Mouse (Mus musculus) T-helper 2 cell (primary cell): ENCODE results near the gene Hgfac.

Experiments used
- in situ Hi-C: fragments of 300-600 bp; cut with MboI, MseI; formaldehyde crosslinking; loops from one replicate; pipeline ENCODE4 v1.15.1; 2025; ENCODE audit warnings: high pct_unique_total_duplicates

The Hgfac gene

GRCm38 (mm10) chr5:35035795-35036194 lies 5.5 kb upstream of the Hgfac start:
- in situ Hi-C loops, result no loop called here

- in situ Hi-C loops, result no loop called here
Observed at GRCm38 (mm10) chr5:35037438-35037837, 3.9 kb upstream of the Hgfac start.

- in situ Hi-C loops, result no loop called here
Observed at GRCm38 (mm10) chr5:35042431-35043109, 1.3 kb downstream of the Hgfac start.

GRCm38 (mm10) chr5:35043110-35043451 lies 1.8 kb downstream of the Hgfac start:
- in situ Hi-C loops, result no loop called here

- in situ Hi-C loops, result no loop called here
Observed at GRCm38 (mm10) chr5:35050541-35050940, 9.2 kb downstream of the Hgfac start.

GRCm38 (mm10) chr5:35054628-35055027 lies 13.3 kb downstream of the Hgfac start:
- in situ Hi-C loops, result no loop called here

GRCm38 (mm10) chr5:35055076-35055475 lies 13.8 kb downstream of the Hgfac start:
- in situ Hi-C loops, result no loop called here

GRCm38 (mm10) chr5:35056604-35057432 lies 15.5 kb downstream of the Hgfac start, which contains the start of gene Dok7:
Gene Dok7, plus strand, starts transcription at chr5:35056766.
- in situ Hi-C loops, result no loop called here

GRCm38 (mm10) chr5:35057582-35057981 lies 16.3 kb downstream of the Hgfac start:
- in situ Hi-C loops, result no loop called here

GRCm38 (mm10) chr5:35058216-35058615 lies 16.9 kb downstream of the Hgfac start:
- in situ Hi-C loops, result no loop called here

GRCm38 (mm10) chr5:35060098-35060497 lies 18.8 kb downstream of the Hgfac start:
- in situ Hi-C loops, result no loop called here

GRCm38 (mm10) chr5:35069841-35070240 lies 28.5 kb downstream of the Hgfac start:
- in situ Hi-C loops, result loop anchor here (5.0 kb wide), 1 partner anchor 82 kb away; no protein-coding TSS in a partner anchor

- in situ Hi-C loops, result loop anchor here (5.0 kb wide), 1 partner anchor 82 kb away; no protein-coding TSS in a partner anchor
Observed at GRCm38 (mm10) chr5:35070314-35070713, 29.0 kb downstream of the Hgfac start.

- in situ Hi-C loops, result loop anchor here (5.0 kb wide), 1 partner anchor 81 kb away; no protein-coding TSS in a partner anchor
Observed at GRCm38 (mm10) chr5:35070953-35071352, 29.6 kb downstream of the Hgfac start.

- in situ Hi-C loops, result loop anchor here (5.0 kb wide), 1 partner anchor 80 kb away; no protein-coding TSS in a partner anchor
Observed at GRCm38 (mm10) chr5:35071855-35072254, 30.5 kb downstream of the Hgfac start.

- in situ Hi-C loops, result loop anchor here (5.0 kb wide), 1 partner anchor 79 kb away; no protein-coding TSS in a partner anchor
Observed at GRCm38 (mm10) chr5:35073235-35073634, 31.9 kb downstream of the Hgfac start.

GRCm38 (mm10) chr5:35073992-35074391 lies 32.7 kb downstream of the Hgfac start:
- in situ Hi-C loops, result loop anchor here (5.0 kb wide), 1 partner anchor 78 kb away; no protein-coding TSS in a partner anchor

- in situ Hi-C loops, result no loop called here
Observed at GRCm38 (mm10) chr5:35076369-35076768, 35.1 kb downstream of the Hgfac start.

GRCm38 (mm10) chr5:35079101-35079500 lies 37.8 kb downstream of the Hgfac start:
- in situ Hi-C loops, result no loop called here

- in situ Hi-C loops, result no loop called here
Observed at GRCm38 (mm10) chr5:35084913-35085312, 43.6 kb downstream of the Hgfac start.

- in situ Hi-C loops, result no loop called here
Observed at GRCm38 (mm10) chr5:35088785-35089613, 47.7 kb downstream of the Hgfac start.

- in situ Hi-C loops, result no loop called here
Observed at GRCm38 (mm10) chr5:35089614-35089963, 48.3 kb downstream of the Hgfac start.
